Mouse (Mus musculus): ENCODE measurements around the gene Kdm5a.

DNA sequence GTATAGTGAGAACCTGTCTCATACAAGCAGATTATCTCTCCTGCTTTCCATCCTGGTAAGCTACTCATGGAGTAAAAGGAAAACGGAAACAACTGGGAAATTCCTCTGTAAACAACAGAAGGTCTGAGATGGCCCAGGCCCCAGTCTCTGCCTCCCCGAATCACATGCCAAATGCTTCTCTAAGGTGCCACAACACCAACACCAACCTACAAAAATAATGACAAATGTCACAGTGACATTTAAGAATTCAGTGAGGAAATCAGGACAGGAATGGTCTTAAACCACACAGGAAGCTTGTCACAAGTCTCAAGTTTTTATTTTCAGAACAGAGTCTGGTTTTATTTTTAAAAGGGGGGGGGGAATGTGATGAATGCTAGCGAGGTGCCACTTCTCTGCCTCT, 124.7 kb downstream of the Kdm5a start:
- TF ChIP-seq POLR2A (IDR thresholded peaks at IDR 0.05; ENCODE audit: insufficient read depth, low read length) (no peak), EP300 (IDR thresholded peaks at IDR 0.05; ENCODE audit: insufficient read depth, low read depth, low read length) (no peak)
